Mouse (Mus musculus) common myeloid progenitor, adult 5-6 weeks (primary cell): Measurements from ENCODE around the gene Pnrc1. TPM values are rescaled to one million over a fixed set of nuclear protein-coding genes. Genes with fewer than 3 reads are reported as not detected.
A peak's percentile ranks its signal among the peaks of the same experiment; 100 is the strongest.

ENCODE experiments used
- ATAC-seq: replicated peaks from 2 replicates; pipeline ENCODE4 v1.8.0; 2016; ENCODE audit warnings: low read depth, mild to moderate bottlenecking, moderate TSS enrichment, inconsistent platforms; ENCODE audit not compliant: poor library complexity, severe bottlenecking
- total RNA-seq: library from RNA; stranded (forward); fragments of 200-1000, 187-1606 nt; gene quantifications from 2 replicates; pipeline ENCODE4 v1.2.3, GENCODE M21; 2017

Pnrc1 gene
- total RNA-seq, 1 experiment from 2014 or later: 223 TPM

DNA sequence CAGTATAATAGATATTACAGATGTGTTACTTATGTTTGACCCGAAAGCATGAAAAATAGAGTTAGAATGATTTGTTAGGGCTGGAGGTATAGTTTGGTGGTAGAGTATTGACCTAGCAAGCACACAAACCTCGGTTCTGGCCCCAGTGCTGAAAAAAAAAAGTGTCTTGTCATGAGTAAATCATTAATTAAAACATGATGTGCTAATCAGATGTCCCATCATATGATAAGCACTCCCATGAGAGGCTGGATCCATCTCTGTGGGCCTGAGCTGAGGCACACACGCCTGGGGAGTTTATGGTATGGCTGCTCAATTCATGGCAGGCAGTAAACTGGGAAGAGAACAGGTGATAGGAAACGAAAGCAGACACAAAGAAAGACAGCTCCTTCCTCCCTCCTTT, 60.3 kb downstream of the Pnrc1 start:
- ATAC-seq: no peak

DNA sequence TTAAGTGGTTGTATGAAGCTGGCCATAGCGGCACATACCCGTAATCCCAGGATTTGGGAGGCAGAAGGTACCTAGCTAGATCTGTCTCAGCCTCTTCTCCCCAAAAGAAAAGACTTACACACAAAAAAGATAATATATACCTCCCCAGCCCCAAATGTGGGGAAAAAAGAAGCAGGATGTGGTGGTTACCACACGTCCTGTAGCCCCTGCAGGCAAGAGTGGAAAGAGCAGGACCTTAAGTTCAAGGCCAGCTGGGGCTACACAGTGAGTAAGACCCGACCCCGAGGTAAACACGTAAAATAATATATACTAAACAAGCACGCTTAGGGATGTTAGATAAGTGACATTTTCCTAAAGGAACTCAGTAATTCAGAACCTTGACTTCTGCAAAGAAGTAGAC, 62.8 kb downstream of the Pnrc1 start:
- peak; percentile 52; the same call in 1 of the 2 replicates for ATAC-seq

DNA sequence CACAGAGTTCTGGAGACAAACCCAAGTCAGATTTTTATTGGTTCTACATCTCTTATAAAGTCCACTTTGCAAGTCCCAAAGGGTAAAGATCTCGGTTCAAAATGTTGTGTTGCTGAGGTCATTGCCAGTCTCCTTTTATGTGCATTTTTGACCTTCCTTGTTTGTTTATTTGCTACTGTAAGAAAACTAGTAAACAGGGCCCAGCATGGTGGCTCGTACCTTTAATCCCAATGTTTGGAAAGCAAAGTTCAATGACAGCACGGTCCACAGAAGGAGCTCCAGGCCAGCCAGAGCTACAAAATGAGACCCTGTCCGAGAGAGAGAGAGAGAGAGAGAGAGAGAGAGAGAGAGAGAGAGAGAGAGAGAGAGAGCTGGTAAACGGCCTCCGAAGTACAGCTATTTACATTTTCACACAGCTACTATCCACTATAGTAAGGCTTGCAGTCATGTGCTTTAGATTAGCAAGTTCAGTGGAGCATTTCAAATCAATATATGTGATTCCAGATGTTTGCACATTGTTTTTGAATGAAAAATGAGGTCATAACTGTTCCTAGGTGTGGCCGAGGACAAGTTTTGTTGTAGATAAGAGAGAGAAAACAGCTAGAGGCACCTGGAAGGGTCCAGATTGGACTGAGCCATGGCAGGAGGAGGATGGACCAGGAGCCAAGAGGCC, 65.8 kb downstream of the Pnrc1 start:
- no peak for ATAC-seq

DNA sequence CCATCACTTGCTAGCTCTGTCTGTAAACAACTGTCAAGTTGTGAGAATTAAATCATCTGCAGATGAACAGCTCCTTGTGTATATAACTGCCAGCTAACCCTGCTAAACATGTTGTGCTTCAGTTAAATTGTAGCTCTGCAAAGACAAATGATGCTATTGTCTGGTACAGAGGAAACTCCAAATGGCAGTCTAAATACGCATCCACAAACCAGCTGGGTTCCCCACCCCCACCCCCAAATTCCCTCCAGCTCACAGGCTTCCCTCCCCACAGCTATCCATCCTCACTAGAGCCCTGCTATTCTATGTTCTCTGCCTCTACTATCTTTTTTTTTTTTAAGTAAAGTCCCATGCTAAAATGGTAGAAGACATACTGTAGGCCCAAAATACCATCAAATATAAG, 68.1 kb downstream of the Pnrc1 start:
- no peak for ATAC-seq

DNA sequence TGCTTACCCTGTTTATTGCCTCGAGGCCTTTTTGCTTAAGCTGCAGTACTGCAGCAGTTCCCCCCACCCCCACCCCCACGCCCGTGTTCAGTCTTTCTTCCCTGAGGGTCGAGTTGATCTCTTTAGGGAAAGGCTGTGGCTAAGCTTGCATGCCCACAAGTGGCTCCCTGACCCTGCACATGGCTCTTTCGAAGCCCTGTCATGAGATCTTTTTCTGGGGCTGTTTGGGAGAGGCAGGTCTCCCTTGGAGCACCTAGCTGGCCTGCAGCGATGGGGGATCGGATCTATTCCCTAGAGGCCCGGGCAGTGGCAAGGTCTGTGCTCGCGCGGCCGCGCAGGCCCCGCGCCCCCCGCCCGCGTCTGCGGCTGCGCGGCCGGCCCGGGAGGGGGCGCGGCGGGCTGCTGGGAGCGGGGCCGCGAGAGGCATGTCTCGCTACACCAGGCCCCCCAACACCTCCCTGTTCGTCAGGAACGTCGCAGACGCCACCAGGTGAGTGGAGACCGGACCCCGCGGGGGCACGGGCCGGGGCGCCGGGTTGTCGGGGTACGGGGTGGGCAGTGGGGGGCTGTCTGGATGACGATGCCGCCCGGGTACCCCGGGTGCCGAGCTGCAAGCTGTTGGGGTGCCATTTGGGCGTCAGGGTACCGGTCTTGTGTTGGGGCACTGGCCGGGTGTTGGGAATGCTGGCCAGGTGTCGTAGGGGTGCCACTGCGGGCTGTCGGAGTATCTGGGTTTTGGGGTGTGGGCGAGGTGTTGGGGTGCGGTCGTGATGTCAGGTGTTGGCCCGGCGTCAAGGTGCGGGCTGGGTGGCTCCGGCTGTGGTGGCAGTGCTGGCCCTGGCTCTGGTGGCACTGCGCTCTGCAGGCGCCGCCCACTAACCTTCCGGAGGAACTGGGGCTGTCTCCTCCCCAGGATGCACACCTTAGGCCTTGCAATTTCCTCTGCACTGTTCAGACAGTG, 80.8 kb downstream of the Pnrc1 start, which contains the start of gene Srsf12:
TSS of gene Srsf12 (plus strand) at position 111 of the 961 bp plus-strand sequence.
- ATAC-seq: peak; percentile 75

DNA sequence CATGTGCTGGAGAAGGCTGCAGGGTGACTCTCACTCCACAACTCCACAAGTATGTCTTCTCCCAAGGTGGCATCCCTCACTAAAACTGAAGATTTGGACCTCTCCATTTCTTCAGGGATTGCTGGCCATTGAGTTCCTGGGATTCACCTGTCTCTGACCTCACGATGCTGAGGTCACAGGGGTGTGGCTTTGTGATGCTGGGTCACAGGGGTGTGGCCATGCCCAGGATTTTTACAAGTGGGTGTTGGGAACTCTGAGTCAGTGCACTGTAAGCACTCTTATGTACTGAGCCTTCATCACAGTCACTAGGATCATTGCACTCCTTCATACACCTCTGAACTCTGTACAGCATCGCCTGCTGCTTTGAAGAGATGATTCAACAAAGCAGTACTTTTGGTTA, 82.4 kb downstream of the Pnrc1 start:
- ATAC-seq: no peak

DNA sequence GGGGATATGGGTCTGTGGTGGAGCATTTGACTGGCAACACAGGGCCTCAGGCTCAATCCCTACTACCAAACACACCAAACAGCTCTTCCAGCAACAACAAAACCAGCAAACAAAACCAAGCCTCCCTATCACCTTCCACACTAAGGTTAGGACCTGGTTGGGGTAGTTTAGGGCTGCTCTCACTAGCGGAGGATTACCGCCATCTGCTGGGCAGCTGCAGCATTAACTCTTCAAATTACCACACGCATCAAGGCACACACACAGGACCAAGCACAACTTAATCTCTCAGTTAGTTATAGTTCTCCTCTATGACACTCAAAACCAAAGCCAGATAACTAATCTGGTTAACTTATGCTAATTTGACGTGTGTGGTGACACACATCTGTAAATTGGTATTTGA, 85.3 kb downstream of the Pnrc1 start:
- ATAC-seq: peak; percentile 87

DNA sequence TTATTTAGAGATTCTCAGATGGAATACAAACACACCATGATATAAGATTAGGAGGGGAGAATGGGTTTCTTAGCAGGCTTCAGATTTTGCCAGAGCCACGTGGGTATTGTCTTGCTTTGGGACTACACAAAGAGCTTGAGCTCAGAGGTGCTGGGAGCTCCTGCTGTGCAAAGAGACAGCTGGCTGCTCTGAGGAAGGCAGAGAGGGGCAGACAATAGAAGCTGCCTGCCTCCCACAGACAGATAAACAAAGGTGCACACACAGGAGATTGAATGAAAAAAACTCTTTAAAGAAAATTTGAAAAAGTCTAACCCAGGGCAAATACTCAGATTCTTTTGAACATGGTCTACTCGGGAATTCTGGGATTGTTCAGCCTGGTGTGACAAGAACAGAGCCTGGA, 91.8 kb downstream of the Pnrc1 start:
- no peak for ATAC-seq

Other genes with a start within 250 kb of the Pnrc1 start
- not detected in 2 replicates for gene Gabrr2, start 227.2 kb downstream of the Pnrc1 start, total RNA-seq
- gene Gabrr1, start 157.6 kb downstream of the Pnrc1 start, total RNA-seq: not detected in 2 replicates
- 1.4 and 1.6 TPM in 2 replicates for gene Pm20d2, start 100.4 kb downstream of the Pnrc1 start, total RNA-seq
- 0.68 TPM in 1 of 2 replicates, not detected in the other for gene Srsf12, start 81.2 kb downstream of the Pnrc1 start, total RNA-seq
- gene Rngtt, start 20.1 kb upstream of the Pnrc1 start, total RNA-seq: 29.5 and 46.5 TPM in 2 replicates